Mouse (Mus musculus) erythroblast, embryonic 14.5 days (primary cell): Measurements from ENCODE around the gene Ube2l6.

ENCODE experiments used
- GATA1 ChIP-seq: IDR thresholded peaks from 2 replicates; pipeline ENCODE4 v1.6.1; 2012; ENCODE audit warnings: low read length, inconsistent platforms, mixed read lengths
- TAL1 ChIP-seq: IDR thresholded peaks from 3 replicates; pipeline ENCODE4 v1.6.1; 2012; ENCODE audit warnings: low read length, inconsistent platforms, mixed read lengths

- TF ChIP-seq TAL1: no peak
- no peak for TF ChIP-seq GATA1
These were observed 665 bp upstream of the Ube2l6 start for GRCm38 (mm10) chr2:84797833-84798492.
